Mouse (Mus musculus) midbrain, embryonic 14.5 days (tissue): ENCODE measurements around the gene Apoa4. TPM values are rescaled to one million over a fixed set of nuclear protein-coding genes. Genes with fewer than 3 reads are reported as not detected.

Experiments
- ATAC-seq: fragments of 200-750 bp; cut with Nextera tagmentation; 2 replicates; pipeline ENCODE4 v1.8.0; 2017; ENCODE audit warnings: moderate number of reproducible peaks, moderate library complexity; ENCODE audit not compliant: low FRiP score, low TSS enrichment
- DNase-seq: peaks from one replicate; pipeline ENCODE4 v3.0.0-alpha.2; 2015
- H3K27ac ChIP-seq: fragments of 300-500 bp; sonication (generic); replicated peaks from 2 replicates; pipeline ENCODE4 v1.5.1; 2014; ENCODE audit warnings: mild to moderate bottlenecking, low read depth, low read length, moderate library complexity
- H3K27me3 ChIP-seq: fragments of 300-500 bp; sonication (generic); 2 replicates; pipeline ENCODE4 v1.6.1; 2014; ENCODE audit warnings: low read length, control low read depth, mixed read lengths; ENCODE audit not compliant: control insufficient read depth, insufficient read depth
- H3K36me3 ChIP-seq: fragments of 300-500 bp; sonication (generic); 2 replicates; pipeline ENCODE4 v1.6.1; 2014; ENCODE audit warnings: low read length, control low read depth; ENCODE audit not compliant: control insufficient read depth, insufficient read depth
- H3K4me1 ChIP-seq: fragments of 300-500 bp; sonication (generic); 2 replicates; pipeline ENCODE4 v1.6.1; 2014; ENCODE audit warnings: mild to moderate bottlenecking, antibody characterized with exemption, low read length, control low read depth; ENCODE audit not compliant: control insufficient read depth, insufficient read depth
- H3K4me2 ChIP-seq: fragments of 300-500 bp; sonication (generic); 2 replicates; pipeline ENCODE4 v1.6.1; 2014; ENCODE audit warnings: mild to moderate bottlenecking, low read length, moderate library complexity
- H3K4me3 ChIP-seq: fragments of 300-500 bp; sonication (generic); replicated peaks from 2 replicates; pipeline ENCODE4 v1.5.1; 2014; ENCODE audit warnings: low read depth, low read length
- H3K9ac ChIP-seq: fragments of 300-500 bp; sonication (generic); replicated peaks from 2 replicates; pipeline ENCODE4 v1.6.1; 2014; ENCODE audit warnings: mild to moderate bottlenecking, low read length, moderate library complexity
- H3K9me3 ChIP-seq: fragments of 300-500 bp; sonication (generic); 2 replicates; pipeline ENCODE4 v1.6.1; 2016; ENCODE audit warnings: low read length, control low read depth, mixed read lengths; ENCODE audit not compliant: control insufficient read depth
- WGBS: fragments of 180-500 bp; shearing (Covaris S2); extraction: QIAGEN DNeasy Blood & Tissue Kit; methylation state at CpG from one replicate; pipeline ENCODE4 v1.1.7; 2014; 5-methylcytosine and 5-hydroxymethylcytosine counted together
- polyA plus RNA-seq: library from polyadenylated mRNA; unstranded; fragments of >200 nt; fragmentation: Nextera tagmentation; extraction: Ambion mirVana; gene quantifications from 2 replicates; pipeline ENCODE4 v1.2.1, GENCODE M21; 2014

Apoa4 gene
- not detected in 2 replicates for polyA plus RNA-seq

- ATAC-seq (no peak), DNase-seq (no peak)
- WGBS, result 77% methylated on average over 7 of the region's 7 CpGs
- H3K4me2 ChIP-seq, result no peak within 1 kb of the TSS
- no peaks in the 10 kb centered on the region for H3K27me3 ChIP-seq
- no peak within 1 kb of the TSS for H3K9ac ChIP-seq
- no peaks in the 10 kb centered on the region for H3K4me1 ChIP-seq
- no peaks in the 10 kb centered on the region for H3K9me3 ChIP-seq
- no peak within 1 kb of the TSS for H3K4me3 ChIP-seq
- no peaks in the 10 kb centered on the region for H3K36me3 ChIP-seq
- H3K27ac ChIP-seq, result no peak within 1 kb of the TSS
Observed at GRCm38 (mm10) chr9:46240526-46241153, at the start of gene Apoa4. Gene Apoa4 (plus strand): TSS chr9:46240696.

- Histone ChIP-seq H3K4me3 (no peak overlapping the region), H3K9me3 (no peaks in the 10 kb centered on the region), H3K27me3 (no peaks in the 10 kb centered on the region), H3K36me3 (peaks cover 16% of the 10 kb centered on the region), H3K4me1 (peaks cover 3% of the 10 kb centered on the region; the same call in 1 of the 2 replicates), H3K4me2 (no peak overlapping the region), H3K27ac (no peak overlapping the region), H3K9ac (no peak overlapping the region)
- 75% methylated on average over 8 of the region's 8 CpGs for WGBS
- ATAC-seq (no peak), DNase-seq (no peak)
Observed at GRCm38 (mm10) chr9:46191234-46191633, 49.3 kb upstream of the Apoa4 start.

DNA sequence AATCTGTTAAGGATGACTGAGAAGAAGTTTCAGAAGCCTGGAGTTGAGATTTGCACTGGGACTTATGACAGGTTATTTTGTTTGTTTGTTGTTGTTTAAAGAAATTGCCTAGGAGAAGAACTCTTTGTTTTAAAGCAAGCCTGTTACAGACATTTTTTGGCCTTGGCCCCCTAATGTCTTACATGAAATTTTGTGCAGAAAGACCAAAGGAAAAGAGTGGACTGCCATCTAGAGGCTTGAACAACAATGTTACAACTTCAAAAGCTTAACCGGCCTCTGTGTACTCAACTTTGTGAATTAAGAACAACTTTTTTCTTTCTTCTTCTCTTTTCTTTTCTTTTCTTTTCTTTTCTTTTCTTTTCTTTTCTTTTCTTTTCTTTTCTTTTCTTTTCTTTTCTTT, 48.9 kb upstream of the Apoa4 start:
- no peak overlapping the region for H3K4me3 ChIP-seq
- H3K27ac ChIP-seq, result no peak overlapping the region
- no peak overlapping the region for H3K4me2 ChIP-seq
- 33% methylated on average over 1 of the region's 1 CpGs for WGBS
- ATAC-seq (no peak), DNase-seq (peak; percentile 86)
- no peaks in the 10 kb centered on the region for H3K9me3 ChIP-seq
- peaks cover 3% of the 10 kb centered on the region; the same call in 1 of the 2 replicates for H3K4me1 ChIP-seq
- no peak overlapping the region for H3K9ac ChIP-seq
- H3K36me3 ChIP-seq, result peaks cover 20% of the 10 kb centered on the region
- H3K27me3 ChIP-seq, result no peaks in the 10 kb centered on the region

DNA sequence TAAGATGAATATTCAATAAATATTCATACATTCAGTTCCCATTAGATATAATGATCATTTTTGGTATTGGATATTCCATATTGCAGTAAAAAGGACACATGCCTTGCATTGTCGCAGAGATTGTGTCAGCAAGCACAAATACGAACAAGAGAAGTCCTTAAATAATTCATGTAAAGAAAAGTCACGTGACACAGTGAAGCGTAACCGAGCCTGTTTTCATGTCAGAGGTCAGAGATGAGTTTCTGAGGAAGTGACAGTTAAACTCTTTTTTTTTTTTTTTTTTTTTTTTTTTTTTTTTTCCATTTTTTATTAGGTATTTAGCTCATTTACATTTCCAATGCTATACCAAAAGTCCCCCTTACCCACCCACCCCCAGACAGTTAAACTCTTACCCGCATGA, 47.9 kb upstream of the Apoa4 start:
- ATAC-seq (no peak), DNase-seq (no peak)
- Histone ChIP-seq H3K4me1 (peaks cover 3% of the 10 kb centered on the region; the same call in 1 of the 2 replicates), H3K27me3 (no peaks in the 10 kb centered on the region), H3K36me3 (peaks cover 28% of the 10 kb centered on the region), H3K4me2 (no peak overlapping the region), H3K27ac (no peak overlapping the region), H3K9ac (no peak overlapping the region), H3K4me3 (no peak overlapping the region), H3K9me3 (no peaks in the 10 kb centered on the region)
- 63% methylated on average over 6 of the region's 6 CpGs for WGBS

GRCm38 (mm10) chr9:46194809-46195208, 45.7 kb upstream of the Apoa4 start:
- DNase-seq, result no peak
- no peak for ATAC-seq
- Histone ChIP-seq H3K4me3 (no peak overlapping the region), H3K27me3 (no peaks in the 10 kb centered on the region), H3K27ac (no peak overlapping the region), H3K9me3 (no peaks in the 10 kb centered on the region), H3K36me3 (peaks cover 44% of the 10 kb centered on the region), H3K4me1 (no peaks in the 10 kb centered on the region), H3K4me2 (no peak overlapping the region), H3K9ac (no peak overlapping the region)
- WGBS, result 94% methylated on average over 9 of the region's 9 CpGs

- H3K27me3 ChIP-seq, result no peaks in the 10 kb centered on the region
- DNase-seq (no peak), ATAC-seq (no peak)
- no peaks in the 10 kb centered on the region for H3K9me3 ChIP-seq
- no peak overlapping the region for H3K27ac ChIP-seq
- H3K9ac ChIP-seq, result no peak overlapping the region
- no peaks in the 10 kb centered on the region for H3K4me1 ChIP-seq
- 89% methylated on average over 12 of the region's 12 CpGs for WGBS
- H3K36me3 ChIP-seq, result peaks cover 53% of the 10 kb centered on the region
- no peak overlapping the region for H3K4me3 ChIP-seq
- H3K4me2 ChIP-seq, result no peak overlapping the region
Observed at GRCm38 (mm10) chr9:46196699-46197169, 43.8 kb upstream of the Apoa4 start.

- H3K4me1 ChIP-seq, result no peaks in the 10 kb centered on the region
- ATAC-seq (no peak), DNase-seq (no peak)
- H3K4me2 ChIP-seq, result no peak overlapping the region
- H3K4me3 ChIP-seq, result no peak overlapping the region
- peaks cover 68% of the 10 kb centered on the region for H3K36me3 ChIP-seq
- no peak overlapping the region for H3K9ac ChIP-seq
- no peaks in the 10 kb centered on the region for H3K27me3 ChIP-seq
- WGBS, result 90% methylated on average over 9 of the region's 9 CpGs
- no peaks in the 10 kb centered on the region for H3K9me3 ChIP-seq
- no peak overlapping the region for H3K27ac ChIP-seq
Observed at GRCm38 (mm10) chr9:46198461-46198860, 42.0 kb upstream of the Apoa4 start.

DNA sequence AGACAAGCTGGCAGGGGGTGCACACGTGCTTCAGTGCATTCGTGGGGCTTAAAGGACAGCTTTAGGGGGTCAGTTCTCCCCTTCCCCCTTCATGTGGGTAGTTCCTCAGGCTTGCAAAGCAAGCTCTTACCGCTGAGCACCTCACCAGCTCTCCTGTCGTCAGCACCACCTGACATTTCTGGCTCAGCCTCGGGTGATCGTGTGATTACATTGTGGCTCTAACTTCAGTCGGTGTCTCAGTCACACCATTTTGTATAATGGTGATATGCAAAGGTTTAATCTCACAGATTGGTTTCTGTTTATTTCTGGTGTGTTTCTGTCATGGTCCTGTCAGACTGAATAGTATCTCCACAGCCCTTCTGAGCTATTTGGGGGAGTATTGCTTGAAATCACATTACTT, 41.6 kb upstream of the Apoa4 start:
- no peak overlapping the region for H3K4me2 ChIP-seq
- H3K9me3 ChIP-seq, result no peaks in the 10 kb centered on the region
- no peak for ATAC-seq
- H3K27me3 ChIP-seq, result no peaks in the 10 kb centered on the region
- no peak for DNase-seq
- no peaks in the 10 kb centered on the region for H3K4me1 ChIP-seq
- WGBS, result 85% methylated on average over 7 of the region's 7 CpGs
- no peak overlapping the region for H3K27ac ChIP-seq
- H3K4me3 ChIP-seq, result no peak overlapping the region
- H3K9ac ChIP-seq, result no peak overlapping the region
- peaks cover 70% of the 10 kb centered on the region for H3K36me3 ChIP-seq

GRCm38 (mm10) chr9:46199609-46200008, 40.9 kb upstream of the Apoa4 start:
- 93% methylated on average over 2 of the region's 2 CpGs for WGBS
- DNase-seq, result no peak

More at GRCm38 (mm10) chr9:46199609-46200008, 40.9 kb upstream of the Apoa4 start:
- Histone ChIP-seq H3K4me1 (no peaks in the 10 kb centered on the region), H3K27ac (no peak overlapping the region), H3K9me3 (no peaks in the 10 kb centered on the region), H3K27me3 (no peaks in the 10 kb centered on the region), H3K36me3 (peaks cover 72% of the 10 kb centered on the region), H3K4me2 (no peak overlapping the region), H3K4me3 (no peak overlapping the region), H3K9ac (no peak overlapping the region)
- ATAC-seq, result no peak
